Mouse (Mus musculus) cortical plate, adult 2 months (tissue): ENCODE data around the gene 3110082I17Rik. TPM values are rescaled to one million over a fixed set of nuclear protein-coding genes. Genes with fewer than 3 reads are reported as not detected.
A peak's percentile ranks its signal among the peaks of the same experiment; 100 is the strongest.

Source experiments
- H3K27ac ChIP-seq: fragments of 200-500 bp; 2 replicates; pipeline ENCODE4 v1.5.1; 2012; ENCODE audit warnings: low read length, control low read depth, inconsistent platforms; ENCODE audit not compliant: insufficient read depth
- H3K4me1 ChIP-seq: fragments of 200-500 bp; 2 replicates; pipeline ENCODE4 v1.6.1; 2011; ENCODE audit warnings: low read length; ENCODE audit not compliant: control insufficient read depth, insufficient read depth
- H3K4me3 ChIP-seq: fragments of 200-500 bp; 2 replicates; pipeline ENCODE4 v1.5.1; 2011; ENCODE audit warnings: mild to moderate bottlenecking, low read length, control low read depth; ENCODE audit not compliant: insufficient read depth
- CTCF ChIP-seq: fragments of 200-500 bp; IDR thresholded peaks from 2 replicates; pipeline ENCODE4 v1.5.1; 2011; ENCODE audit warnings: mild to moderate bottlenecking, control low read depth, low read length; ENCODE audit not compliant: insufficient read depth; ENCODE audit errors: extremely low read depth
- POLR2A ChIP-seq: fragments of 200-500 bp; IDR thresholded peaks from 2 replicates; pipeline ENCODE4 v1.6.1; 2011; ENCODE audit warnings: mild to moderate bottlenecking, low read length, control low read depth; ENCODE audit not compliant: insufficient read depth; ENCODE audit errors: extremely low read depth
- polyA plus RNA-seq: library from polyadenylated mRNA; depleted of rRNA; stranded (reverse); fragments of >200 nt; gene quantifications from 2 replicates; pipeline ENCODE4 v1.2.3, GENCODE M21; 2012

The 3110082I17Rik gene
- polyA plus RNA-seq, 1 experiment, result 12.9 TPM

DNA sequence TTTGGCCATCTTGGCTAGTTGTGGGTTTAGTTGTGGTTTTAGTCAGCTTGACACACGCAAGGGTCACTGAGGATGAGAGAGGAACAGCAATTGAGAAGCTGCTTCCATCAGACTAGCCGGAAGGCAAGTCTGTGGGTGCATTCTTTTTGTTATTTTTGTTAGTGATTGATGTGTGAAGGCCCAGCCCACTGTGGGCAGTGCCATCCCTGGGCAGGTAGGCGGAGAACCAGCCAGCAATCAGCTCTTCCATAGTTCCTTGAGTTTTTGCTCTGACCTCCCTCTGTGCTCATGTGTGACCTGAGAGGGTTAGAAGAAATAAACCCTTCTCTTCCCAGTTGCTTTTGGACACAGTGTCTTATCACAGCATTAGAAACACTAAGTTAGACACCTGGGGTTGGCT is 87.2 kb downstream of the 3110082I17Rik start:
- H3K27ac ChIP-seq, result no peak overlapping the region
- TF ChIP-seq POLR2A (no peak), CTCF (no peak)
- peaks cover 6% of the 10 kb centered on the region for H3K4me1 ChIP-seq

DNA sequence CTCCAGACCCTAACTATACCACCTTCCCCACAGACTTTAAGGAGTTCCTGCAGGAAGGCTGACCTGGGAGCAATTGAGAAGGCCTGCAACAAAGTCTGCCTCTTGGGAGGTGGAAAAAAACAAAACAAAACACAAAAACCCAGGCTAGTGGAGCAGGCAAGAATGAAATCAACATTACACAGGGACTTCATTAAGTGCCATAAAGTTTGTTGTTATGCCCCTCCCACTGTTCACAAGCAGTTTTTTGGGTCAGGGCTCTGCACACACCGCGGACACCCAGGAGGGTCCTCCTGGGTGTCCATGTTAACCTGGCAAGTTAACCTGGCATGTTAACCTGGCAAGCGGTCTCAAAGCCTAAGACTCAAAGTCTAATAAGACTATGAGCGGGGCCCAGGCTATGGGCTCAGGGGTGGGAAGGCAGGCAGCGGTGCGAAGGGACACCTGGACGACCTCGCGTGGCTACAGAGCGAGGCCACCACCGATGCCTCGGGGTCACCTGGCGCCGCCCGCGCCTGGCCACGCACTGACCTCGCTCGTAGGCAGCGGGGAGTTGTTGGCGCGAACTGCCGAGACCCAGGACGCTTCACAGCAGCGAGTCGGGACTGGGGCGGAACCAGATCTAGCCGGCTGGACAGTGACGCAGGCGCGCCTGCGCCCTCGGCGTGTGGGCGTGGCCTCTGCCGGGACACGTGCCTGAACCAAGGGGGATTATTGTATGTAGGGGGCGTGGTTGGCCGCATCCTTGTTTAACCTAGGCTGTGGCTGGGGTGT is 88.5 kb downstream of the 3110082I17Rik start:
- Histone ChIP-seq H3K4me3 (peak overlapping the region; percentile 51), H3K27ac (peak overlapping the region; percentile 82)
- TF ChIP-seq POLR2A (peak; percentile 90), CTCF (no peak)

More for the DNA sequence above, 87.2 kb downstream of the 3110082I17Rik start:
- H3K4me3 ChIP-seq, result no peak overlapping the region

DNA sequence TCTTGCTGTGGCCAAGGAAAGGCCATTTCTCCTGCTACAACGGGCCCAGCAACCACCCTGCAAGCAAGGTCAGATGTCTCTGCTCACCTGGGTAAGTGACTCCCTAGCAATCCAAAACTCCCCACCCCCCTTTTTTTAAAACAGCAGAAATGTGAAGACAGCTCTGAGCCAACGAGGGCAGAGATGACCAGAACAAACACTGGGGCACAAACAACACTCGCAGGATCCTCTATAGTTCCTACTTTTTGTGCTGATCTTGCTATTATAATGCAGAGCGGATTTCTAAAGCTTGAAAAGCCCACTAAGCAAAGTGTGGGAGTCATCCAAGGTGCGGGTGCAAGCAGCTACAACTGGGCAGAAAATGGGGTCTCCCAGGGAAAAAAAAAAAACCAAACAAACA is 89.2 kb downstream of the 3110082I17Rik start:
- Histone ChIP-seq H3K4me3 (peak overlapping the region; percentile 51; the same call in 1 of the 2 replicates), H3K27ac (peak overlapping the region; percentile 82; the same call in 1 of the 2 replicates), H3K4me1 (peaks cover 5% of the 10 kb centered on the region)
- TF ChIP-seq CTCF, result no peak
- no peak for TF ChIP-seq POLR2A

More for the DNA sequence above, 88.5 kb downstream of the 3110082I17Rik start:
- peaks cover 3% of the 10 kb centered on the region for H3K4me1 ChIP-seq

DNA sequence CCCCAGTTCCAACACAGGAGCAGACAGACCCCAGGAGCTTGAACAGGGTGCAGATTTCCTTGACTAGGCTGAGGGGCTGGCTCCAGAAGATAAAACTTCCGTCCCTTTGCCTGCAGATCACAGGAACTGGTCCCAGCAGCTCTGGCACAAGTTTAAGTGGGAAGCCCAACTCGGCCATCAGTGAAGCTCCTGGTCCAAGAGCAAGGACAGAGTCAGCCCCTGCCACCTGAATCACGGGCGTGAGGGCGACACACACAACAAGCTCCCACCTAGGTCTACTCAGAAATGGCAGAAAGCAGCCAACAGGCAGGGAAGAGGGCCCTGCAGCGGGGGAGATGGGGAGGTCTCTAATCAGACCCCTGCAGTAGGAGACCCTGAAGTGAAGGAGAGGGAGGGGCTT is 90.0 kb downstream of the 3110082I17Rik start:
- peaks cover 5% of the 10 kb centered on the region for H3K4me1 ChIP-seq
- no peak overlapping the region for H3K4me3 ChIP-seq
- peak overlapping the region; percentile 3; the same call in 1 of the 2 replicates for H3K27ac ChIP-seq
- TF ChIP-seq POLR2A (no peak), CTCF (no peak)

DNA sequence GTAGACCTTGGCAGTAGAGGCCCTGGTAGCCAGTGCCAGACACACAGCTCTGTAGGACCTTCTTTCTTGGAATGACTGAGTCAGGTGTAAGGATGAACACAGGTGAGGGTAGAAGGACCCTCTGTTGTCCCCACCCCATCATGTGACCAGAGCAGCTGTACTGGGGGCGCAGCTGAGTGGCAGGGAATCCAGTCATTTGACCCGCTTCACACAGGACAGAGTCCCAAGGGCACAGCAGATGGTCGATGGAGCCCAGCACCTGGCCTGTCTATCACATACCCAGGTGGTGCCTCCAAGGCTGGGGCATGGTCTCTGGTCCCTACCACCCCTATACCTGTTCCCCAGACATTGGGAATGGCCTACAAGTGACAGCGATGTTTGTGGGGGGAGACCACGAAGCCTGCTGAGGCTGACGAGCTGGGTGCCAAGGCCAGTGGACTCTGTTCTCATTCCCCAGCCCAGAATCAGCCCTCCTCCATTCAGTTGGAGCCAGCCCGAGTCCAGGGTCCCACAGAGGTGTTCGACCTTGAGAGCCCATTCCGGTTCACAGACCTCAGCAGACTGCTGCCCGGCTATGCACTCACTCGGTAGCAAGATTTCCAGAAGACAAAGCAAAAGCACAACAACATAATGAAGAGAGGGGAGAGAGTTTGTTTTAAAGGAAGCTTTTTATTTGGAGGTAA is 91.5 kb downstream of the 3110082I17Rik start:
- TF ChIP-seq CTCF (no peak), POLR2A (no peak)
- Histone ChIP-seq H3K4me3 (no peak overlapping the region), H3K4me1 (peaks cover 9% of the 10 kb centered on the region), H3K27ac (no peak overlapping the region)

DNA sequence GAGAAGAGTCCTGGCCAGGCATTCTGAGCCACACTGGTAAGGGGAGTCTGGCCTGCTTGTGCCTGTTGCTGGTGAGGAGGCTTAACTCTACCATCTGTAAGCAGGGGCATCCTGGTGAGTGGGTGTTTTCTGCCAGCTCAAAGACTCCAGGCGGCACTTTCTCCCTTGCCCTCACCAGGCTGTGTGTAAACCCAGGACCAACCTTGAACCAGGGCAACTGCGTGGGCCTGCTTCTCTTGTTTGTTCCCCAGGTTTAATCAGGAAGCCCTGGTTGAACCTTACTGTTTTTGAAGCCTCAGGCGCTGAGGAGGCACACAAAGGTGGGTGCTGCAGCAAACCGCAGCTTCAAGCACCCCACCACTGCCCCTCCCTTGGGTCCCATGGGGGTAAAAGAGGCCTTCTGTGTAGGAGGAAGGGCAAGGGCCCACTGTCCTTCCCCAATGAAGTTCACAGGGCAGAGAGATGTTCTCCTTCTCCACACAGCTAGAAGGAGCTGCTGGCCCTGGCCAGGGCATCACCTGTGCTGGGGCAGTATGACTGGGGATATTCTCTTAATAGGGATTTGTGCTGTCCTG is 92.4 kb downstream of the 3110082I17Rik start:
- TF ChIP-seq POLR2A (no peak), CTCF (no peak)
- no peak overlapping the region for H3K4me3 ChIP-seq
- H3K27ac ChIP-seq, result no peak overlapping the region
- H3K4me1 ChIP-seq, result peaks cover 9% of the 10 kb centered on the region

DNA sequence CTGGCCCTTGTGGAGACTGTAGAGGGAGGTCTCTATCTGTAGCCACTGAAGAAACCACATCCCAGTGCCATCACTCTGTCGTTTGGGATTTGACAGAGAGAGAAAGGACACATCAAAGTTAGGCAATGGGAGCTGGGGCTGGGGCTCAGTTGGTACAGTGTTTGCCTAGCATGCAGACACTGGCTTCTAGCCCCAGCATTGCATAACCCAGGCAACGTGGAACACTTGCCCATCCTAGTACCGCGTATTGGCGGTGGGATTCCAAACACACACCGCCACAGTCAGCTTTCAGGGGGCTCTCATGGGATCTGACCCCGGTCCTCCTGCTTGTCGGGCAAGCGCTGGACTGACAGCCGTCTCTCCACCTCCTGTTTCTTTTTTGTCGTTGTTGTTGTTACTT is 93.8 kb downstream of the 3110082I17Rik start:
- Histone ChIP-seq H3K4me3 (no peak overlapping the region), H3K4me1 (peaks cover 8% of the 10 kb centered on the region), H3K27ac (0 out of 2 replicates have a peak overlapping the region, but pooled peaks have one; percentile 62)
- no peak for TF ChIP-seq POLR2A
- TF ChIP-seq CTCF, result no peak

DNA sequence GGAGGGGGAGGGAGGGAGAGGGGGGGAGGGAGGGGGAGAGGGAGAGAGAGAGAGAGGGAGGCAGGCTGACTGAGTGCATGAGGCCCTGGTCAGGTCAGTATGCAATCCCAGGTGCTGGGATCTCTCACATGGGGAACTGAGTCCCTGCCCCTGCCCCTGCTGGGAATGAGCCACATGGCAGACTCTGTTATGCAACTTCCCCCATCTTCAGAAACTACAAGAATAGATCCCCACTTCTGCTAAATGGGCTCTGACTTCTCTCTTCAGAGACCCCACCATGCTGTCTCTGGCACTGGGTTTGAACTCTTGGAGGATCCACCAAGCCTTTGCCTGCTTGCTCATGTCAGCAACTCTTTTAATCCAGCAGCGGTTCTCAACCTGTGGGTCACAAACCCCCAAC is 94.5 kb downstream of the 3110082I17Rik start:
- H3K27ac ChIP-seq, result no peak overlapping the region
- H3K4me3 ChIP-seq, result no peak overlapping the region
- H3K4me1 ChIP-seq, result peaks cover 7% of the 10 kb centered on the region
- TF ChIP-seq POLR2A (no peak), CTCF (no peak)

DNA sequence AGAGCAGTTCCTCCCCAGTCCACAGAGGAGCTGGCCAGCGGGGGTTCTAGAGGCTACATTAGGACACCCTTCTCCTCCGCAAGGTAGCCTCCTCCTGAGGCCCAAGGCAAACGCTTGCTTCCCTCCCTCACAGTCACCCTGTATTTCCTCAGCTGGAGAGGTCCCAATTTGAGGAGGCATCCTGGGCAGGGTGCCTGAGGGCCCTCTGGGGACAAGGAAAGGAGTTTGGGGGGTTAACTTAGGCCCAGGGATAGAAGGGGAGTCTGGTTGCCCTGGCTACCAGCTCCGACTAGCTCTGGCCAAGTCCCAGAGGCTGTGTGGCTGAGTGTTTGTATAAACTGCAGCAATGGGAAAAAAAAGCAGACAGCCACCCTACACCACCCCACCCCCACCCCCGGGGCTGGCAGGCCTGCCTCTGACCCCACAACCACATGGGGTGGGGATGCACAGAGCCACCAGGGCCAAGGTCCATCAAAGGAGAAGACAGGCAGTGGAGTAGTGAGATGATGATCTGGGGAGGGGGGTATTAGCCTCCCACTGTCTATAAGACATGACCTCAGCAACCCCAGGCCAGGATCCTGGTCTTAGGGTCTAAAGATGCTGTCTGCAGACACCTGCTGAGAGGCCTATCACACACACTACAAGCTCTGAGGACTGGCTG is 95.3 kb downstream of the 3110082I17Rik start:
- peaks cover 7% of the 10 kb centered on the region for H3K4me1 ChIP-seq
- TF ChIP-seq POLR2A (no peak), CTCF (no peak)
- H3K27ac ChIP-seq, result peak overlapping the region; percentile 79
- no peak overlapping the region for H3K4me3 ChIP-seq
